ENCODE assay signal across 8 mouse cellular contexts in the genomic region with DNA sequence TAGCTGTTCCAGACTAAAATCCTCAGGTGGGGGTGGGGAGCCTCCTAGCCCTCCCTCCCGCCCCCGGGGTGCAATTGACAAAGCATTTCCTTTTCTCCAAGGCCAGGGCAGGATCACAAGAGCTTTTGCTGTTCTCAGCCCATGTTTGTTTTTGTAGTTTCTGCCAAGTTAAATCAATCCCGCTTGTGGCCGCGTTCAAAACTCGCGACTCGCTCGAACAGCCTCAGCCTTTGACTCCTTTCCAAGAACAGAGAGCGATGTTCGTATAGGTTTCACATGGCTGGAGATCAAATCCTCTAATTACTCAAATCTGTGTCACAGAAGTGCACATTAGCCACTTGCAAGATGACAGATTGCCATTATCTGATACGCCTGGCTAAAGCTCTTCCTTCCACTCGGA.
DNase-seq lines count a peak whose midpoint lies in the region; ATAC-seq and TF ChIP-seq lines count a peak whose summit lies in the region.

No protein-coding gene starts in this region.

- peak overlapping the region; percentile 15 for H3K4me2 ChIP-seq in kidney, embryonic 14.5 days (replicated peaks; ENCODE audit: low read depth, low read length)
- peak overlapping the region; percentile 15; the same call in 1 of the 2 replicates for H3K4me2 ChIP-seq in midbrain, postnatal 0 days (ENCODE audit: low read depth, low read length, poor library complexity, severe bottlenecking)

- no peaks in the 10 kb centered on the region for H3K36me3 ChIP-seq in kidney, embryonic 14.5 days (ENCODE audit: control insufficient read depth, insufficient read depth, low read length)
- H3K36me3 ChIP-seq in midbrain, postnatal 0 days (ENCODE audit: insufficient read depth, low read length), result no peaks in the 10 kb centered on the region

- TF ChIP-seq CTCF in midbrain, postnatal 0 days (IDR thresholded peaks at IDR 0.05), result no peak

- peak overlapping the region; percentile 27; the same call in 1 of the 2 replicates for H3K27ac ChIP-seq in kidney, embryonic 14.5 days (ENCODE audit: low read depth, low read length)
- no peak overlapping the region for H3K27ac ChIP-seq in midbrain, postnatal 0 days (ENCODE audit: low read depth, low read length)

- ATAC-seq in kidney, embryonic 14.5 days (ENCODE audit: low FRiP score, low TSS enrichment), result peak; percentile 41
- ATAC-seq in midbrain, postnatal 0 days (ENCODE audit: low FRiP score), result 0 out of 2 replicates have a peak, but pooled peaks have one; percentile 15

- DNase-seq in left cerebral cortex, postnatal 4 days, result peak; percentile 24
- DNase-seq in left cerebral cortex, adult 8-10 months (ENCODE audit: low spot score in 2 of 2), result no peak
- DNase-seq in fibroblast of lung, adult 2 months (ENCODE audit: low read depth), result peak; percentile 72
- peak; percentile 70 for DNase-seq in midbrain, postnatal 0 days (ENCODE audit: low spot score)
- DNase-seq in c-Kit-positive CD71-positive TER-119-positive erythroid progenitor cells, embryonic 14.5 days (ENCODE audit: low spot score), result no peak
- DNase-seq in gastrocnemius, adult 18-20 months (ENCODE audit: low spot score), result no peak
- no peak for DNase-seq in urinary bladder, postnatal 36 days (ENCODE audit: low spot score in 2 of 2)

- H3K27me3 ChIP-seq in kidney, embryonic 14.5 days (ENCODE audit: control insufficient read depth, insufficient read depth, low read length), result no peaks in the 10 kb centered on the region
- H3K27me3 ChIP-seq in midbrain, postnatal 0 days (ENCODE audit: insufficient read depth, low read length), result no peaks in the 10 kb centered on the region

- H3K4me1 ChIP-seq in kidney, embryonic 14.5 days (ENCODE audit: control insufficient read depth, insufficient read depth, low read length), result peaks cover 28% of the 10 kb centered on the region
- H3K4me1 ChIP-seq in midbrain, postnatal 0 days (ENCODE audit: insufficient read depth, low read length), result peaks cover 7% of the 10 kb centered on the region; the same call in 1 of the 2 replicates

- WGBS in kidney, embryonic 14.5 days, result 1% methylated on average over 13 of the region's 13 CpGs
- 5% methylated on average over 13 of the region's 13 CpGs for WGBS in midbrain, postnatal 0 days

- H3K9ac ChIP-seq in kidney, embryonic 14.5 days (ENCODE audit: low read depth, low read length), result no peak overlapping the region
- H3K9ac ChIP-seq in midbrain, postnatal 0 days (replicated peaks; ENCODE audit: low read length, poor library complexity, severe bottlenecking), result no peak overlapping the region

- intact Hi-C loops in left cerebral cortex, postnatal 4 days (cut with DNase I), result no loop called here

- H3K4me3 ChIP-seq in kidney, embryonic 14.5 days (ENCODE audit: low read length), result no peak overlapping the region
- no peak overlapping the region for H3K4me3 ChIP-seq in midbrain, postnatal 0 days (ENCODE audit: low read depth, low read length)

- H3K9me3 ChIP-seq in kidney, embryonic 14.5 days (ENCODE audit: control insufficient read depth, low read length), result no peaks in the 10 kb centered on the region
- H3K9me3 ChIP-seq in midbrain, postnatal 0 days (ENCODE audit: low read length), result no peaks in the 10 kb centered on the region

Comparison
In these comparisons a context has a peak if more than half of its experiments do, and no peak if none do; other contexts are left out.
1. DNase-seq: peak in left cerebral cortex, postnatal 4 days (single experiment), fibroblast of lung, adult 2 months (single experiment) and midbrain, postnatal 0 days (single experiment); none in left cerebral cortex, adult 8-10 months (0 of 2), c-Kit-positive CD71-positive TER-119-positive erythroid progenitor cells, embryonic 14.5 days (single experiment), gastrocnemius, adult 18-20 months (single experiment) and urinary bladder, postnatal 36 days (0 of 2).